Mouse (Mus musculus) retina, embryonic 14.5 days (tissue): Measurements from ENCODE around the gene Masp1.

Source experiments
- DNase-seq: peaks from one replicate; pipeline ENCODE4 v3.0.0-alpha.2; 2015; ENCODE audit warnings: low spot score

Masp1 gene

GRCm38 (mm10) chr16:23458906-23459588, 61.6 kb downstream of the Masp1 start:
- no peak for DNase-seq

GRCm38 (mm10) chr16:23457338-23457737, 63.3 kb downstream of the Masp1 start:
- no peak for DNase-seq

DNA sequence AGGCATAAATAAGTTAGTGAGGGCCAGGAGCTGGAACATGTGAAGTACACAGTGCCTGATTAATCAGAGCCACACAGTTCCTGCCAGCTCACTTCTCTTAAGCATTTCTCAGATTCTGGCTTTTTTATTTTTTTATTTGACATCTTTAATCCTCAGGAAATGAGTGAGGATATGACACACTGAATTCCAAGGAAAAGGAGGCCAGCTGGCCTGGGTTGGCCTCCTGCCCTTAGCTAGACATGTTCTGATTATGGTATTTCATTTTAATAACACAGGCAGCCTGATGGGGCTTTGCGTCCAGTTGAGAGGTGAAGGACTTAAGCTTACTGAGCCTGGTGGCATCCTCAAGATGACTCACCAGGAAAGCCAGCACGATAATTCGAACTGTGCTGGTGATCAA, 64.1 kb downstream of the Masp1 start:
- DNase-seq, result no peak

- DNase-seq, result no peak
Measured at GRCm38 (mm10) chr16:23454376-23454775, 66.2 kb downstream of the Masp1 start.

GRCm38 (mm10) chr16:23452476-23452875, 68.1 kb downstream of the Masp1 start:
- peak; percentile 83 for DNase-seq

GRCm38 (mm10) chr16:23450816-23451215, 69.8 kb downstream of the Masp1 start:
- no peak for DNase-seq

DNA sequence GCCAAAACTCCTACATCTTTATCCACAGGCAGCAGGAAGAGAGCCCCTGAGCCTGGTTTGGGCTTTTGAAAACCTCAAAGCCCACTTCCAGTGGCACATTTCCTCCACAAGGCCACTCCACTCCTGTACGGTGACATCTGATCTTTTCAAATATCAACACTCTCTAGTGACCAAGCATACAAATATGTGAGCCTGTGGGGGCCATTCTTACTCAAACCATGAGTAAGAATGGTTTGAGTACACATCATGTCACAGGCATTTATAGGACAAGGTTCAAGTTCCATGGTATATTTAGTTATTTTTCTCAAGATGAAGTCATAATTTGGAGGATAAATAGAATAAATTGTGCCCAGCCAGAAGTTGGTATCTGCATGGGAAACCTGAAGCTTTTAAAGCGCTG, 70.7 kb downstream of the Masp1 start:
- no peak for DNase-seq

GRCm38 (mm10) chr16:23444231-23444630, 76.4 kb downstream of the Masp1 start:
- DNase-seq, result no peak

DNA sequence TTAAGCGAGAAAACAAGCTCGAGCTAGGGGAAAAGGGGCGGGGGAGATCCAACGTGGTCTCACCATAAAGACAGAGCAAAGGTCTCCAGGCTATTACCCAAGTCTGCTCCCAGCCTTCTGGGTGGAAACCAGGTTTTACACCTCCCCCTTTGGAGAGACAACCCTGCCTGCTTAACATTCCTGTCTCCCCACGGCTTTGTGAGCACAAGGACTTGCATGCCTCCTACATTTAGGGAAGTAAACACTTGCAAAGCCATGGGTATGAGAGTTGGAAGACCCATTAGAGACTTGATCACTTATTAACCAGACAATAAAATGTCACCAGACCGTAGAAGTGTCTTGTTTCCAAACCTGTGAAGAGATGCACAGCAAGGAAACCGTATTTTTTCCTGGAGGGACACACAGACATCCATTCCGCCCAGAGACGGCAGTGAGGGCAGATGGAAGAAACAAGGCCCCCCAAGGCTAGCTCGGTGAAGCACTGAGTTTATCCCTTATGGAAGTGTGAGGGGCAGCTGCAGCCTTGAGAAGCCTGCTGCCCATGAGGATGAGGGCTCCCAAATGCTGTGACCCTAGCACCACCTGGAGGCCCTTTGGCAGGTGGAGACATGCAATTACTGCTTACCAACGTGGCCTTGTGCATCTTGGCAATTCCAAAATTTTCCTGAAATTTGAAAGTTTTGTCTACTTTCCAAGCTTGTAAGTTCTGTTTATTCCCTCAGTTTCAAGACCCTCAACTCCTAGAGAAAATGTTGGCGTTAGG, 83.0 kb downstream of the Masp1 start:
- no peak for DNase-seq

DNA sequence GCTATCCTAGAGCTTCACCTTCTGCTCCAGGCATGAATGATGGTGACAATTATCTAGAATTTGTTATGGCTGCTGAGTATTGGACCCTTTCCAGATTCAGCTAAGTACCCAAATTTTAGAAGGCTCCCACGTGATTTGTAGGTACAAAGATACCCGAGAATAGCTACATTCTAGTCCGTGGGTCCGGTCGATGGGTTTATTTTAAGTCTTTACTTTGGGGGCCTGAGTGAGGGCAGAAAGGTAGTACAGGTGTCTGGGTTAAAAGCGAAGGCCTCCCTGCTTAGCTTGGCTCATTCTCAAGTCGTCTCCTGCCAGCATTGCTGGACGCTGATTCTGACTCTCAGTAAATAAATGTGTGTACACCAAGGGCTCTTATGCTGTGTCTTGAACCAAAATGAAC, 90.6 kb downstream of the Masp1 start:
- DNase-seq, result no peak

- no peak for DNase-seq
Measured at GRCm38 (mm10) chr16:23428647-23429319, 91.8 kb downstream of the Masp1 start, which contains the start of gene Rtp1. Gene Rtp1 (plus strand): TSS chr16:23429133.

DNA sequence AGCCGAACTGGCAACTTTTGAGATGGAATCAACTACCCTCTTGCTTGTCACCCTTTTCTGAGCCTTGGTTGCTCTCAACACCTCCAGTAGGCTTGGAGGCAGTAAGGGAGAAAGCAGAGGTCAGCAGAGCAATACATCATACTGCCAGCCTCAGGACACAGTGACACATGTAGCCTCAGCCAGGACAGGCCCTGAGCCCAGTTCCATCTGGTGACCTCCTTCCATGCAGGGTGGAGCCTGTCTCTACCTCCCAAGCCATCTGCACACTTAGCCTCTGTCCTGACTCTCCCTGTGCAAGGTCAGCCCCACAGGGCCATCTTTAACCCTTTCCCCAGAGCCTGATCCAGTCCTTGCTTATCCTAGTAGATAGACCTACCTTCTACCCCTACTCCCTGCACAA, 92.9 kb downstream of the Masp1 start:
- no peak for DNase-seq

DNA sequence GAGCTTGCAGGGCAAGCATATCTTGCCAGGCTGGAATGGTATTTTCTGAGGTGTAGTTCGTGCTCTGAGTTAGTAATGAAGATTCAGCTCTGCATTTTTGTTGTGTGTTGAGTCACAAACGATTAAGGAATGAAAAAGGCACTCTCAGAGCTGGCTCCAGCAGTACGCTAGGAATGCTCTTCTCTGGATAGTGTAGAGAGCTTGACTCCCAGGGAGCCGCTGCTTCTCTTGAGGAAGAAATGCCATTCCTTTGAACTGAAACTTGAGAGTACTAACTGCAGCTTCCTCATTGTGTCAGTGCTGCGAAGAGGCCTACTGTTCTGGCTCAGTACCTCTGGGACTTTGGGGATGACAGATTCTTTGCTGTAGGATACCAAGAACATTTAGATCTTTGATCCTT, 96.8 kb downstream of the Masp1 start:
- DNase-seq, result no peak

DNA sequence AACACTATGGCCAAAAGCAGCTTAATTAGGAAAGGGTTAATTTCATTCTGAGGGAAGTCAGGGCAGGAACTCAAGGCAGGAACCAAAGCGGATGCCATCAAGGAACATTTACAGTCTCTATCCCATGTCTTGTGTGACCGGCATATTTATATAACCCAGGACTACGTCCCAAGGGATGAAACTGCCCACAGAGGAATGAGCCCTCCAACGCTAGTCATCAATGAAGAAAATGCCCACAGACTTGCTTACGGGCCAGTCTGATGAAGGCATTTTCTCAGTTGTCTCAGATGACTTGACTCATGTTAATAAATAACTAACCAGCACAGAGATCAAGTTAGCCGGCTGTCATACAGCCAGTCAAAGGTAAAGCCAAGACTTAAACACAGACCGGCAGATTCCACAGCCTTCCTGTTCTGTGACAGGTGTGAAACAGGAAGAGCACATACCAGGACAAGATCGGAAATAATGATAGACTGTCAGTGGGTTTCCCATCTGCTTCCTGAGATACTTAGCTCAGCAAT, 101.0 kb downstream of the Masp1 start:
- no peak for DNase-seq

- no peak for DNase-seq
Measured at GRCm38 (mm10) chr16:23417456-23418240, 103.0 kb downstream of the Masp1 start.

DNA sequence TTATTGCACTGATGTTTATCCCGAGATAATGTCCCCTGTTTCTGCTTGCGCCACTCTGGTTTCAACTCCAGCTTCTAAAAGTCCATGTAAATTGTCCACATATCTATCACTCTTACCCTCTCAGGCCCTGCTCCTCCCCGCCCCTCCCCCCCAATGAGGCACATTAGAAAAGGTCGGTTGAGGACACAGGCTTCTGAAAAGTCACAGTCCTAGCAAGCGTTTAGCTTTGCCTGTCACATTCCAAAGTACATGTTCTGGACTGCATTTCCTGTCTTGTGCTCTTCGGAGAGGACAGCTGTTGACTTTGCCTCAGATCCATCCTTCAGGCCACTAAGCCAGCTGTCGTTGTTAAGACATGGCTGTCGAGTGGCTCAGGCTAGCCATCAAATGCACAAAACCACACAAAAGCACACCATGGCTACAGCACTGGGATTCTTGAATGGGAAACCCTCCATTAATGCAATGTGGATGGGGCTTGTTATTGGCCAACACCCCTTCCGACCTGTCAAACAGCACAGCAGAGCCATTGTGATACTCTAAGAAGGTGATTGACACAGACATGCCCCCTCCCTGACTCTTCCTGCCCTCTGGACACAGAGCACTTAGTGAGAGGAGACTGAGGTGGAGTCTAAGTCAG, 103.8 kb downstream of the Masp1 start:
- no peak for DNase-seq

DNA sequence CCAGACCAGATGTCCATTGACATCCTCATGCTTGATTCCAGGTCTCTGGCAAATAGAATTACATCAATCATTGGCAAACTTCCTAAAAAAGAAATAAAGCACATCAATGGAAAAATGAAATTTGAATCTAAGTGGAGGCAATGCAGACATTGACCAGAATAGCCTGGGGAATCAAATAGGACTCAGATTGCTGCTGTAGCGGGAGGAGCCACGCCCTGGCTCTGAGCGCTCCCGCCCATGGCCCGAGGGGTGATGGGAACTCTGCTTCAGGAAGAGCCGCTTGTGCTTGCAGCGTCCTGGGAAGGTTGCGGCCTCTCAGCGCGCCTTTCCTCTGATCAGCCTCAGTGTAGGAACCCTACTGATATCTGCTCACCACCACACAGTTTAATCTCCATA, 104.4 kb downstream of the Masp1 start:
- DNase-seq, result no peak

- DNase-seq, result no peak
Measured at GRCm38 (mm10) chr16:23412930-23413329, 107.7 kb downstream of the Masp1 start.

DNA sequence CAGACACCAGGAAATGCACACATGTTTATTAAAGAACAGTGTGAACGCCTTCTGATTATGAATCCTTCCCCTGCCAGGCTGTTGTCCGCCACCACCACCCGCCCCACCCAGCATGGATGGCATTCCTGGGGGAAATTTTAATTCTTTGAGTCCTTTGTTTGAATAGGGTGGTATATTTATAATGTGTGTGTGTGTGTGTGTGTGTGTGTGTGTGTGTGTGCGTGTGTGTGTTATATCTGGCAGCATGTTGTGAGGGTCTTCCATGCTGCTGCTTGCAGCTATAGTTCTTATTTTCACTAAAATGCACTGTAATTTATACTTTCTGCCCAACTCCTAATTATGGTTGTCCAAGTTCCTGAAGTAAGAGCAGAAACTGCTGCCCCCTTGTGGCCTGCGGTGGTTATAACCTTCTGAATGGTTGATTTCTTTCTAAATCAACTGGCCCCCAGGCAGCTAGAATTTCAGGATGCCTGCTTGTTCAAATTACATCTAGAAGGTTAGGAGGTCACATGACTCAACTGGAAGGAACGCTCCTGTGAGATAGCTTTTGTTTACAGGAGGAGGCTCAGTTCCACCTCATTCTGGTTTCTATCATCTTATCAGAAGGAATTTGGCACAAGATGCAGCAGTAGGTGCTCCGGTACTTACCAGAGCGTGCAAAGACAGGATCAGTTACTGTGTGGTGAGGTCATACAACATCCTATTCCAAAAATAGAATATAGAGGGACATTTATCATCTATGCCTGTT, 117.4 kb downstream of the Masp1 start:
- DNase-seq, result peak; percentile 90

GRCm38 (mm10) chr16:23401959-23402358, 118.7 kb downstream of the Masp1 start:
- DNase-seq, result no peak

DNA sequence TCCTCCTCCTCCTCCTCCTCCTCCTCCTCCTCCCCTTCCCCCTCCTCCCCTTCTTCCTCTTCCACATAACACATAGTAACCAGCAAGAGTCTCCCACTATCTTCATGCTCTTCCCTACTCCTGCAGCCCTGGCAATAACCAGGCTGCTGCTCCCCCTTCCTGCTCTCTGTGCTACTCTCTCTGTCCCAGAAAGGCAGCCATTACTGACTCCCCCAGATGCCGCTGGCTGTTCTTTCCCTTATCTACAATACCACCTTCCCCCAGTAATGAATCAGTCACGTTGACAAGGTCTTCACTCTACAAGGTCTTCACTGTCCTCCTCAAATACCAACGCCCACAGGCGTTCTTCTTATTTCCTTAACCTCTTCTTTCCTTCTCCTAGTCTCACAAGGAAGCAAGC, 119.2 kb downstream of the Masp1 start:
- DNase-seq, result no peak
